Mouse (Mus musculus) T-helper 1 cell (primary cell): ENCODE measurements at regions not wholly inside any gene's neighbourhood (a gene's known extent, or its start where the extent isn't known, plus 50 kb on each side); places are given as distances from the start of the nearest gene placed in this dataset.

Experiments
- in situ Hi-C: fragments of 300-600 bp; cut with MboI, MseI; formaldehyde crosslinking; loops from one replicate; pipeline ENCODE4 v1.15.1; 2025; ENCODE audit warnings: high pct_unique_total_duplicates

GRCm38 (mm10) chr3:76014766-76015165, 58.0 kb upstream of the Golim4 start:
- in situ Hi-C loops, result no loop called here

GRCm38 (mm10) chr3:76008564-76009183, 51.9 kb upstream of the Golim4 start:
- in situ Hi-C loops, result loop anchor here (5.0 kb wide), 1 partner anchor 106 kb away; no protein-coding TSS in a partner anchor
